Mouse (Mus musculus) right cerebral cortex, postnatal 4 days (tissue): ENCODE measurements at regions not wholly inside any gene's neighbourhood (a gene's known extent, or its start where the extent isn't known, plus 50 kb on each side); places are given as distances from the start of the nearest gene placed in this dataset.

Experiments used
- DNase-seq: peaks from one replicate; pipeline ENCODE4 v3.0.0-alpha.2; 2022

DNA sequence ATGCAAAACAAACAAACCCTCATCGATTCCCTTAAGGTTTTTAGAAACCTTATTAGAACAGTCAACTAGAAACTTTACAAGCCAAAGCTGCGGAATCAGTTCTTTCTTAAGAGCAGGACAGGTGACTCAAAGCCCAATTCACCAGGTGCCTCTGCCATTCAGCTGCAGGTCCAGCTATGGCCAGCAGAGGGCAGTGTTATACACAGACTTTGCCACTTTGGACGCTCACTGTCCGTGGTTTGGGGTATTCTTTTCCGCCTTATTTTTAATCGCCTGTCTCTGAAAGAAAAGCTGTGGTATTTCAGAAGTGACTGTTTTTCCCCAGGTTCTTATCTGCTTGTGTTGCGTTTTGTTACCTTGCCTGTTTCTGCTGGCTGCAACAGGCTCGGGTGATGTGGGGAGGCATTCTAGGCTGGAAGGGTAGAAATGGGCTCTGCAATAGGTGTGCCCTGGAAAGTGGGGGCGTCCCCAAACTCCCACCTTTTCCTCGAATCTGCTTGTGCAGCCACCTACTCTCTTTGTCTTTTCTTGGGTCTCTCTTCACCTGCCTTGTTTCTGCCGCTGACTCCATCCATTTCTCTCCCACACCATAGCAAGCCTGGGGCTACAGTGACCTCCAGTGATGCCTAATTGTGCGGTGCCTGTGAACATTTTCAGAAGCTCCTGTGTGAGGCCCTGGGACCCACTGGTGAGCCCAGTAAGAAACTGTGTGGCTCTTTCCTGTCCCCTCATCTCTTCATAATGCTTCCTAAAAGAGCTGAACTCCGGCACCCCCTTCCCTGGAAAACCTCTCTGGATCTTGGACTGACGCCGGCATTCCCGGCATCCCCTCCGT is 142.4 kb downstream of the Mtx3 start:
- peak; percentile 80 for DNase-seq

GRCm38 (mm10) chr13:92987691-92988090 is 143.1 kb downstream of the Mtx3 start:
- no peak for DNase-seq

DNA sequence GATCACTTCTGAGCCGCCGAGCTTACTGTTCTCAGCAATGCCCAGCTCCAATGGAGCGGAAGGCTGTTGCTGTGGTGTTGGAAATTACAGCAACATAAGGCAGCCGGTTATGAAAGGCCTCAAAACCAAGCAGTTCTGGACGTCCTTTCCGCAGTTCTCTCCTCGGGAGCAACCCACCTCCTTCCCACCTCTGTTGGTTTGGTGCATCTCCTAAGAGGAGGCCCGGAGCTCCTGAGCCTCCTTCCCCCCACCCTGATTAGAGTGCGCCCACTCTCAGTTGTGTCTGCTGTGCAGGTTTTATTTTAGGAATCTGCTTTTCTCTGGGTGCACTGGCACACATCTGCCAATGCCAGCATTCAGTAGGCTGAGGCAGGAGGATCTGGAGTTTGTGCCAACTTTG is 144.0 kb downstream of the Mtx3 start:
- DNase-seq = no peak

- no peak for DNase-seq
Observed at GRCm38 (mm10) chr13:92990316-92991206, 146.0 kb downstream of the Mtx3 start.
